Mouse (Mus musculus) kidney, adult 2 months (tissue): ENCODE data around the gene Fbrsl1.

Experiments used
- CTCF ChIP-seq: fragments of 200-500 bp; conservative IDR thresholded peaks from 2 replicates; pipeline ENCODE4 v1.5.1; 2011; ENCODE audit warnings: low read depth, mild to moderate bottlenecking, control low read depth, low read length, moderate library complexity, mixed read lengths; ENCODE audit not compliant: insufficient read depth, insufficient read length
- POLR2A ChIP-seq: fragments of 200-500 bp; IDR thresholded peaks from one replicate; pipeline ENCODE4 v1.6.1; 2011; ENCODE audit warnings: low read depth, low read length, control low read depth

DNA sequence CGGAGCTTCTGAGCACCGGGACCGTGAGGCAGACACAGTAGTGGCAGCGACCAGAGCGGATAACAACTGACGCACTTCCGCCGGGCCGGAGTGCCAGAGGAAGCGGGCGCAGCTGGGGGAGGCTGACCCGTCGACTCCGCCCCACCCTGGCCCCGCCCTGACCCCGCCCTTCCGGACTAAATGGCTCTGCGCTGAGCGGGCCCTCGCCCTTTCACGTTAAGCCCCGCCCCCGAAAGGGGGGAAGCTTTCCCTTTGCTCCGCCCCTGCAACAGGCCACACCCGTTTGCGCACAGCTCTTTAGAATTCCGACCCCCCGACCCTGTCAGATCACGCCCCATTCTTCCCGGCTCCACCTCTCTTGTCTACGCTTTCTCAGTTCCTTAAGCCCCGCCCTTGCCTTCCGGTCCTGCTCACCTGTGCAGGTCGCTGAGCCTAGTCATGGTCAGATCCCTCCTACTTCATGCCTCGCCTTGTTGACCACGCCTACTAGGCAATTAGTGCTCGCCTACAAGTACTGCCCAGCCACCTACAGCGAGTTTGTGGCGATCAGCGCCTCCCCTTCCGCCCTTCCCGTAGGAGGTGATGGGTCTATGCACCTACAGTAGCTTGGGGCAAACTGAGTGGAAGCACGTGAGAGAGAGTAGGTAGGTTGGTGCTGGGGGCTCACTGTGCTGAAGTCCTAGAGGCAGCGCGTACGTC lies at the start of gene Fbrsl1:
- TF ChIP-seq POLR2A: peak; percentile 70
- no peak for TF ChIP-seq CTCF
